Mouse (Mus musculus) ovary, postnatal 36 days (tissue): ENCODE results near the gene Erbb2.

ENCODE experiments used
- DNase-seq: peaks from one replicate; pipeline ENCODE4 v3.0.0; 2022; ENCODE audit warnings: low spot score, mixed read lengths

Gene Erbb2

DNA sequence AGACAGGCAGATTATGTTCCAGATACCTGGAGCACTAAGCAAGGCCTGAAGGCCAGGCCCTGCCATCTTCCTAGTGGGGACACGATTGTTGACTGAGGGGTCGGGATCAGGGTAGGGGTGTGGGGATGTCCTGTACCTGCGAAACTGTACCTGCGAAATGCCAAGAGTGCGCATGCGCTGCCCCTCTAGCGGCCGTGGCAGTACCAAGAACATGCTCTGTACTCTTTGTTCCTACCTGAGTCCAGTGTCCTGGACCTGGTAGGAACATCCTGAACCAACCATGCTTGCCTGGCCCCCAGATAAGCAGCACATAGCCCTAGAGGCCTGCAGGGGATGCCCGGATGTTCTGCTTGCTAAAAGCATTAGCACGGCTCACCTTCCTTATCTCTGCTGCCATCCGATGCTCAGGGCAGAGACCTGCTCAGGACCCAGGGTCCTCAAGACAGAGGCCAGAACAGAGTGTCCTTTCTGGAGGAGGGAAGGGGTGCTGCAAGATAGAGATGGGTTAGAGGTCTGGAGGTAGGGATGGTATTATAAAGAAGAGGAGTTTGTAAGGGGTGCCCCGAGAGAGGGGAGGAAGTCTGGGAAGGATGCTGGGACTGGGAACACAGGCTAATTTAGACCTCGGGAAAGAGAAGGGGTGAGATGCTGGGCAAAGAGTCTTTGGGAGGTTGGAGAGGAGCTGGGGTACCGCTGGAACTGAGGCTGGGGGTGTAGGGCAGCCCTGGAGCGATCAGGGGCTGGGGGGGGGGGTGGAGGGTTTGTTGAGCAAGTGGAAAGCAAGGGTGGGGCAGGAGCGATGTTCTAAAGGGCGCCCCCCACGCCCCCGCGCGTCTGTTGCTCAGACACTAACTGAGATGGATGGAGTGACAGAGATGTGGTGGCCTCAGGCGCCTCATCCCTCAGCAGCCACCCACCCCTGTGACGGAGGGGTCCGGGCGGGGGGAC is 26.4 kb upstream of the Erbb2 start, which contains the start of gene Pnmt:
Gene Pnmt, plus strand, starts transcription at position 813 of the 948 bp plus-strand sequence.
- no peak for DNase-seq

DNA sequence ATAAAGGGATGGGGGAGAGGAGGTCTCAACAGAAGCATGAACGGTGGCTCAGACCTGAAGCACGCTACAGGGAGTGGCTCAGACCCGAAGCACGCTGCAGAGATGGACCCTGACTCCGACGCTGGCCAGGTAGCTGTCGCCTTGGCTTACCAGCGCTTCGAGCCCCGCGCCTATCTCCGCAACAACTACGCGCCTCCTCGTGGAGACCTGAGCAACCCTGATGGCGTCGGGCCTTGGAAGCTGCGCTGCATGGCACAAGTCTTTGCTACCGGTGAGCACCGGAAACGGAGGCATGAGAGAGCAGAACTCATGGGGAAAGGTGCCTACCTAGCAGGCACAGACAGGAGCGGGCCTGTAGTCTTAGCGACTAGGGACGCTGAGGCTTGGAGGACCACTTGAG is 25.7 kb upstream of the Erbb2 start:
- no peak for DNase-seq

- DNase-seq = no peak
Observed at GRCm38 (mm10) chr11:98387056-98387577, 25.2 kb upstream of the Erbb2 start.

DNA sequence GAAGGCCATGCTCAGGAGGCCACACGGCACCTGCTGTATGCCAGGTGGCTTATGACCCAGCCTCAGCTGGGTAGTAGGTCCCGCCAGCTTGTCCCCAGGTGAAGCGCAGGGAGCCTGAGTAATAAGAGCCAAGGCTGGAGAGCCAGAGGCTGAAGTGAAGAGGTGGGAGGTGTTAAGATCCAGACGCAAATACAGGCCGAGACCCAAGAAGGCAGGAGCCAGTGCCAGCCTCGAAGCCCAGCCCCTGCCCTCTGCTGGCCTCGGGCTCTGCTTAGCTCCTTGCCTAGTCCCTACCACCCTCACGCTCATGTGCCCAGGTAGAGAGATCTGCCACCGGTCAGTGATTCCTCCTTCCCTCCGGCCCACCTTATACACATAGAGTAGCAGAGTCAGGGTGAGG is 24.0 kb upstream of the Erbb2 start:
- no peak for DNase-seq

DNA sequence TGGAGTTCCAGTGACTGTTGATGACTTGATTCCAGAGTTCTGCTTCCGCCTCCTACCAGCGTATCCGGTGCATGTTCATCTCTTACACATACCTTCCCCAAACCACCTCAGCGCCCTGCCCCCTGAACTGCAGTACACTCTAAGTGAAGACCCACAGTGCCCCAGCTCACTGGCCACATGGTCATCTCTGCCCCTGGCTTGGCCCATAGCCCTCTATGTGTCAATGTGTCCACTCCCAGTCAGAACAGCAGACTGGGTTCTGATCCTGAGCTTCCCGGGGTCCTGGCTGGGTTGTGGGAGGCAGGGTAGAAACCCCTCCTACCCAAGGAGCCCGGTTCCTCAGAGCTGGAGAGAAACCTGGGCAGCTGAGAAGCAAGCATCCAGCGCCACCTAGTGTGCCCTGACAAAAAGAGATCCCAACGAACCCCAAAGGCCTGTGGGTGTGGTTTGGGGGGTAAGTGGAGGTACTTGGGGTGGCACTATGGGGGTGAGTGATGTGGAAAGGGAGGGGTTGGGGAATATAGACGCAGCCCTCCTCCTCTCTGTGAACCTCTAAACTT is 23.0 kb upstream of the Erbb2 start:
- peak; percentile 62 for DNase-seq

GRCm38 (mm10) chr11:98390141-98390540 is 22.1 kb upstream of the Erbb2 start:
- no peak for DNase-seq

DNA sequence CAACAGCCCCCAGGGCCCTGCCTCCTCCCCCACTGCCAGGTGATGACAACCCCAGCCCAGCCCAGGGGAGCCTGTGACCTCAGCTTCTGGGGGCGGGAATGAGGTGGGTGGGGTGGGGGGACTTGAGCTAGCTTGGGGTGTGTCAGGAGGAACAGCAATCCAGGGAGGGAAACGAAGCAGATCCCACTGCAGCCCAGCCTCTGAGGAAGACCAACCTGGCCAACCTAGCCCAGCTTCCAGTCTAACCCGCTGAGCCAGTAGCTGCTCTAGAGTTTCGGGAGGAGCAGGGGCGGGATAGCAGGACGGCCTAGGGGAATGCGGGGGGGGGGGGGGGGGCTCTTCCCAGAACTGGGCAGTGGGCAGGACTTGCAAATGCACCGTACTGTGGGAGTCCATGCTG is 20.2 kb upstream of the Erbb2 start:
- no peak for DNase-seq

DNA sequence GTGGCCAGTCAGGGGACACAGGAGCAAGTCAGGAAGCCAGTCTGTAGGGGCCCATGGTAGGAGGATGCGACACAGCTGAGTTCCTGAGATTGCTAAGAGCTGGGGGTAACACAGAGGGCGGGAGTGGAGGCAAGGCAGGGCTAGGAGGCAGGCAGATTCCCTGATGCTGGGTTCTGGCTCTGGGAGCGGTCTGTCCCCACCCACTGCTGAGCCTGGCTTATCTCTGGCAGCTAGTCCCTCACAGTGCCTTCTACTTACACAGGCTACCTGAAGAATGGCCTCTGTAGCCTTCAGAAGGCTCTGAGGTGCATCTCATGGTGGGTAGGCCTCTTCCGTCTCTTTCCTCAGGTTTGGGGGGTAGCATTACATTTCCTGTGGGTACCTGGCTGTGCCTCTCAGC is 19.6 kb upstream of the Erbb2 start:
- no peak for DNase-seq

DNA sequence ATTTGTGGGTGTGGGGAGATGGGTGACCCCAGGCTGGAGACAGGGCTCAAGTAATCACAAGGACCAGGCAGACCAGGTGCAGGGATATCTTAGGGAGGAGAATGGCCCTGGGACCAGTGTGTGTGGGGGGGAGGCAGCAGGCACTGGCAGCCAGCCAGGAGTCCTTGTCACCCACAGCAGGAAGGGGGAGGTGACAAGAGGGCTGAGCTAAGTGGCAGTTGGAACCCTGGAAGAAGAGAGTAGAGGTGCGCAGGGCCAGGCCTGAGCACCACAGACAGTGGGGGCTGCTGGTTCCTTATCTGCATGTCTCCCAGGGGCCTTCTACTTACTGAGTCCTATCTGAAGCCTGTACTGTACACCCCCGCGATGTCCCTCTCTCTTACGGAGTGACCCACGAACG is 19.0 kb upstream of the Erbb2 start:
- DNase-seq = peak; percentile 60

DNA sequence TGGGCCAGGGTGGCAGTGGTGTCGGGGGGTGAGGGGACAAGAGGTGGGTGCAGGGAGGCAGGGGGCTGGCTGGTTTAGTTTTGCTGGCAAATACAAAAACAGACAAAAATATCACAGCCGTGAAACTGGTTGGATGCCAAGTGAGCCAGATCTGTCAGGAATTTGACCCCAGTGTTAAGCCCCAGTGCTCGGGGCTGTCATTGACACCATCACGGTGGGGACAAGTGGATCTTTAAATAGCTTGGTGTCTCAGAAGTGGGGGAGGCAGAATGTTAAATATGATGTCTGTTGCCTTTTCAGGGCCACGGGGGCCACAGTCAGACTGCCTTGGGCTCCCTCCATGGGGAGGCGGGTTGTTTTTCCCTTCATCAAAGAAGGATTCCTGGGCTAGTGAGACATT is 18.0 kb upstream of the Erbb2 start:
- DNase-seq = no peak

- DNase-seq = no peak
Observed at GRCm38 (mm10) chr11:98395041-98395440, 17.2 kb upstream of the Erbb2 start.

DNA sequence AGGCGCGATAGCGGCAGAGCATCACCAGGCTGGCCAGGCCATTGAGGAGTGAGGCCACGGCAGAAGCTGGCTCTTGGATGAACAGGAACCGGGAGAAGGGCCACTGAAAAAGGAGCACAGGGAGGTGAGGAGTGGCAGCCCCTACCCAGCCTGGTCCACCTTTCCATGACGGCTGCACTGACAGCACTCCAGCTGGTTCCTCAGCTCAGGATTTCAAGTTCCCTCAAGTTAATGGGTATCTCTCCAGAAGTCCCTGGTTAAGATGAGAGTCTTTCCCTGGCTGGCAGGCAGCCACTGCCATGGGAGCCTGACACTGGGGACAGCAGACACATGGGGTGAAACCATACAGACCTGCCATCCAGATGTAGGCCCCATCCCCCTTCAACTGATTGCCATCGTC is 14.3 kb upstream of the Erbb2 start:
- no peak for DNase-seq

DNA sequence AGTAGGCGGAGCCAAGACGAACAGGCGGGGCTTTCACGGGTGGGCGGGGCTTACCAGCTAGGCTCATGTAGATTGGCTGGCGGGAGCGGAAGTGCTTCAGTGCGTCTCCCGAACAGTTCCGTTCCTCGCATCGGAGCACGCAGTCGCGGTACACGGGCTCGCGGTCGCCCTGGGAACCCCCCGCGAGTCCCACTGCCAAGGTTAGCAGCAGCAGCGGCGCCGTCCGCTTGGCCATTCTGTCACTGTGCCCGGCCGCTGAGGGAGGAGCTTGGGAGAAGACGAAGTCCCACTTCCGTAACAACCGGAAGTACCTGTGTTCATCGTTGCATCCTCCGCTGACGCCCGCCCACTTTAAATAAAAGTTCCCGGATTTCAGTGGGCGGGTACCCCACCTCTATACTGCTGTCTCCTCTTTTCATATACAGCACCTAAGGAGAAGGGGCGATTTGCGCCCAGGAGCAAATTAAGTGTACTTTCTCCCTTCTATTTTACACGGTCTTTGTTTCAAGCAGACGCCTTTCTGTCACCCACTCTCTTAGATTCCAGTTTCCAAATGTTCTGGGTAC is 12.0 kb upstream of the Erbb2 start, which contains the start of gene Pgap3:
Gene Pgap3, minus strand, starts transcription at position 330 of the 566 bp plus-strand sequence.
- peak; percentile 88 for DNase-seq

DNA sequence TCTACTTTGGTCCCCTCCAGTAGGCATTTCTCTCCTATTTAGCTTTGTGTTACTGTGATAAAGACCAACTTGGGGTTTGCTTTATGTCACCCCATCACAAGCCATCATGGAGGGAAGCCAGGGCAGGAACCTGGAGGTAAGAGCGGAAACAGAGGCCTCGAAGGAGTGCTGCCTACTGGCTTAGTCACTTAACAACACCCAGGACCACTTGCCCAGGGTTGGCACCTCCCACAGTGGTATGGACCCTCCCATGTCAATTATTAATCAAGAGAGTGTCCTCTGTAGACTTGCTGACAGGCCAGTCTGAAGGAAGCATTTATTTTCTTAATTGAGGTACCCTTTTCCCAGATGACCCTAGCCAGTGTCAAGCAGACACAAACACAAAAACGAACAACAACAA is 11.5 kb upstream of the Erbb2 start:
- DNase-seq = no peak

DNA sequence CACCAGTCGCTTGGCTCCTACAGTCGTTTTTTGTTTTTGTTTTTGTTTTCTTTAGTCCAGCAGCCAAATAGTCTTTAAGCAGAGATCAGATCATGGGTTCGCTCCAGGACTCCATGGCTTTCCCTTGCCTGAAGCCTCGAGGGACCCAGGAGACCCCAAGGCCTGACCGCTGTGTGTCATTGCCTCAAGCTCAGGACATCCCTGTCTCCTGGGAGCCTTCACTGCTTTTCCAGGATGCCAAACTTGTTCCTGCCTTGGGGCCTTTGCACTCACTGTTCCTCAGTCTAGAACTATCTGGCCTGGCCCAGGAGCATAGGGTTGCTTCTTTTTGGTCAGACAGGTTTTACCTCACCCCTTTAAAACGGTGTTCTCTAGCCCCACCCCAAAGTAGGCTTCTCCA is 5.6 kb upstream of the Erbb2 start:
- DNase-seq = no peak

DNA sequence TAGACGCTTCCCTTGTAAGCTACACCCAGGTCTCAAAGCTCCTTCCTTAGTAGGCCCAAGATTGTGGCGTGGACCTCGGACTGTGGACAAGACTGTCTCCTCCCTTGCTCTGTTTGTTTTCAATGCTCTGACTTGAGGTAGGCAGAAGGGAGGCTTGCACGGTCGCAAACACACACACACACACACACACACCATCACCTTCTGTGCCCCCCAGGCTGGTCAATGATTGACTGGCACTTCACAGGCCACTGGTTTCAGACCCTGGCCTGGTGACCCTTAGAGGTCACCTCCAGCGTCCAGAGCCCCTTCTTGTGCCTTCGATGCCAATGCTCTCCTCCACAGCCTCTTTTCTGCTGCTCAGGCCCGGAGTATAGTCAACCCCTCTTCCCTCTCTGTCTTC is 3.4 kb upstream of the Erbb2 start:
- no peak for DNase-seq

DNA sequence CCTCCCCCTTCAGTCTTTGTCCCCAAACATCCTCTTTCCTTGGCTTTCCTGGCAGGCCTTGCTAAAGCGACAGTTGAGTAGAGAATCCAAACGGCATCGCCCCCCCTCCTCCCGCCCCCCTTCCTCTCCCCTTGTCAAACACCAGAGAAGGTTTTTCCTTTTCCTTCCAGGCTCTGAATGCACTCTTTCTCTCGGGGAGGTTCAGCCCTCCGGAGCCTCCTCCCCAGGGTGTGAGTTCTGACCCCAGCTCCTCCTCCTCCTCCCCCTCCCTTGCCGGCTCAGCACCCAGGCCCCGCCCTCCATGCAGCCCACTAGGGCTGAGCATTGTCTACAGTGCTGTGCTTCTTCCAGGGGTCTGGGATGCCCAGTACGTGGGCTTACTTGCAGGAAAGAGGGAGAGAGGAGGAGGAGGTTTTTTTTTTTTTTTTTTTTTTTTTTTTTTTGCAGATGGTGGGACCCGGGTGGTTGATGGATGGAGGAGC is 2.9 kb upstream of the Erbb2 start:
- no peak for DNase-seq

- DNase-seq = peak; percentile 39
Observed at GRCm38 (mm10) chr11:98412797-98413301, 579 bp downstream of the Erbb2 start.

- DNase-seq = no peak
Observed at GRCm38 (mm10) chr11:98413731-98414130, 1.5 kb downstream of the Erbb2 start.

- no peak for DNase-seq
Observed at GRCm38 (mm10) chr11:98414162-98414561, 1.9 kb downstream of the Erbb2 start.

- DNase-seq = no peak
Observed at GRCm38 (mm10) chr11:98417074-98417473, 4.8 kb downstream of the Erbb2 start.

DNA sequence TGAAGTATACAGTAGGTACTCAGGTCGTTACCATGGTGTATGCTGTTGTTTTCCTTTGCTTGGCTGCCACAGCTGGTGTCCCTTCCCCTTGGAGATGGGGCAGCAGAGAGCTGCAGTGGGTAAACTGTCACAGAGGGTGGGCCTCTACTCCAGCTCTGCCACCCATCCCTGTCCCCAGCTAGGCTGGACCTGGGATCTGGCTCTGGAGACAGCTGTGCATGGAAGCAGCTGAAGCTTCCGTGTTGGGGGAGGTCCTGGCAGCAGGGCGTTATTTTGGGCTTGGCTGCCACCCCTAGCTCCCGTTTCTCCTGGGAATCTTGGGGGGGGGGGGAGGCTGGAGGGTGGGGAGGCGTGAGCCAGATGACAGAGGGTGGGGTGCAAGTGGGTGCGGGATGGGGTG is 6.0 kb downstream of the Erbb2 start:
- DNase-seq = no peak
